Mouse (Mus musculus): Measurements from ENCODE around the gene Naa38. TPM values are rescaled to one million over a fixed set of nuclear protein-coding genes. Genes with fewer than 3 reads are reported as not detected.
"Not testable (repeated sequence)": the region's sequence is repeated elsewhere in the genome, so short reads cannot be mapped to it uniquely, and the experiment has no call there.

The Naa38 gene
- total RNA-seq, 2 experiments from 2014 or later: 63.8 to 76.3 TPM

DNA sequence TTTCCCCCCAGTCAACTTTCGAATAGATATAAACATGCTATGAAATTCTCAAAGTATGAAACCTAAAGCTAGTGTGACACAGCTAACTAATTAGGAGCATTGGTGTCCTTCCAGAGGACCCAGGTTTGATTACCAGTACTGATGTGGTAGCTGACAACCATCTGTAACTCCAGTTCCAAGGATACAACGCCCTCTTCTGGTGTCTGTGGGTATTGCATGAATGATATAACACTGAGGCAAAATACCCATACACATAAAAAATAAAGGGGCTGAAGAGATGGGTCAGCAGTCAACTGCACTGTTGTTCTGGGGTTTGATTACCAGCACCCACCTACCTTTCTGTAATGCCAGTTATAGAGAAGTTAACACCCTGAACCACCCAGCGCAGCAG lies 22.5 kb upstream of the Naa38 start:
- no peak for DNase-seq (ENCODE audit: low spot score in 2 of 2)

DNA sequence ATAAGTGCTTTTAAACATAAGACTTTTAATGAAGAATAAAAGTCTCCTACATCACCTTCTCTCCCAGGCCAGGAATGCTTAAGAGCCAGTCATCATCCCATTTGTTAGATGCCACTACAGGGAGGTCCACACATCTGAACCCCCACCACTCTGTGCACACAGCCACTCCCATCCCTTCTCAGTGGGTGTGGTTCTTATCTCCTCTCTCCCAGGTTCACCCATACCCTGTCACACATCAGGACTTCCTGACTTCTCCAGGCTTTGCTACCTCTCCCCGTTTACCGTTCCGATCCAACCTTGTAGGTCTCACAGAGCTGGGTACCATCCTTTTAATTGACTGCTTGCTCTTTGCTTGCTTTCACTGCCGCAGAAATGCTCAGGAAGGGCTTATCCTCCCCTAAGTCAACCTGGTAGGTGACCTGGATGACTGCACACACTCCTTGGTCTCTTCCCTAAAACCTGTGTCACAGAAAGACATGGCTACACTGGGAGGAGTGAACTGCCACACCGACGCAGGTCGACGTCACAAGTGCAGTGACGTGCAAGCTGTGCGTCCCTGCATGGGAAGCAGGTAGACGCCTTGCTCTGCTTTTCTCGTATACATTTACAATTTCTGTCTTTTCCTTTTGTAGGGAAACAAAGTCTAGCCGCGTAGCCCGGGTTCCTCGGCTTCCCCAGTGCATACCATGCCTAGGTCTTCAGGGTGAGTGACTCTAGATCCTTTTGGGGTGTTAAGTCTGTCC lies 21.9 kb upstream of the Naa38 start:
- no peak for DNase-seq (ENCODE audit: low spot score in 2 of 2)

DNA sequence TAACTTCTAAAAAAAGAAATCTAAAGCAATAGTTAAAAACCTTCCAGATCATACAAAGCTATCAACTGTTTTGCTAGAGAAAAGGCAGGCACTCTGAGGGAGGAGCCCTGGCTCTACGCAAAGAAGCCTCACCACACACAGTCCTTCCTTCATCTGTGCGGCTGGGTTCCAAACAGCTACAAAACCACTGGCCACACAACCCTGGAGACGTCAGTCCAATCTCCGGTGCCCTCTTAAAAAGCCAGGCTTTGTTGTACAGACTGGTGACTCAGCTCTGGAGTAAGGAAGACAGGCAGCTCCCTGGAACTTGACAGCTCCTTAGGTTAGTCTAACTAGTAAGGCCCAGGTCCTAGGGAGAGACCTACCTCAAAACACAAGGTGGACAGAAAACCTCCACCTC lies 19.6 kb upstream of the Naa38 start:
- no peak for DNase-seq (ENCODE audit: low spot score in 2 of 2)

DNA sequence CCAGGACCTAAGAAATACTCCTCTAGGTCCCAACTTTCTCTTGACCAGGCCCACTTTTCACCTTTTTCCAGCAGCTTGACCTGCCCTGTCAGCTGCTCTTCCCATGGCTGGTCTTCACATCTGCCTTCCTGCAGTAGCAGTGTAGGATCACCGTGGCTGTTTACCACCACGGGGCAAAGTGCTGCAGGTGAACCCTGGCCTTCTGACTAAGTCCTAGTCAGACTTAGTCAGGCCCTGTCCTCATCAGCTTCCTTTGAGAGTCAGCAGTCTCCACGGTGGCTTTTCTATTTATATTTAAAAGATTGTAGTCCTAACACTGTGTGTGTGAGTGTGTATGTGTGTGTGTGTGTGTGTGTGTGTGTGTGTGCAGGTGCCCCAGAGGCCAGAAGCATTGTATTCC lies 17.5 kb upstream of the Naa38 start:
- no peak for DNase-seq (ENCODE audit: low spot score in 2 of 2)

DNA sequence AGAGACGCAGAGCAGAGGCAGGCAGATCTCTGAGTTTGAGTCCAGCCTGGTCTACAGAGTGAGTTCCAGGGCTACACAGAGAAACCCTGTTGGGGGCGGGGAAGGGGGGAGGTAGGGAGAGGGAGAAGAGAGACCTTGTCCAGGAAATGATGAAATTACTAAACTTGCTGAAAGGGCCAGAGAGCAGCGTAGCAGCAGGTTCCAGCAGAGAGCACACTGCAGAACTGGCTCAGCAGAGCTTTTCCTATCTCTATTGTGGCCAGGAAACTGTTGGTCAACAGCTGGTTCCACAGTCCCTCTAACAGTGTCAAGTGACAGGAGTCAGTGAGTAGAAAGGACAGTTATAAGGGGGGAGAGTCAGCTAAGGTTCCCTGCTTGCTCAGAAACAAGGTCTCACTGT lies 15.7 kb upstream of the Naa38 start:
- no peak for DNase-seq (ENCODE audit: low spot score in 2 of 2)

DNA sequence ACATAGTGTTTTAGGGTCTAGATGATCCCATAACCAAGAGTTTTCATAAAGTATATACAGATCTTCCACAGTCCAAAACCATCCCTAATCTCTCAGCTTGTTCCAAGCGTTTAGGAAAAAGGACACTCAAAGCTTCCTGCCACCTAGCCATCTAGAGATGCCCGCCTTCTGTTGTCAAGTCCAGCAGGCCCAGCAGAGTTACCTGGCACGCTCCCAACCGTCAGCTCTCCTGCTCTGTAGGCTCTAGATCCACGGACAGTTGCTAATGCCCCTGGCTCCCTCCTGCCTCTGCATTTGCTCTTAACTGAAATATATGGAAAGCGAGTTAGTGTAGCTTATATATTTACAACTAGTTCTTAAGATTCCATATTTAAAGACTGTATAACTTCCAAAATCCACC lies 13.9 kb upstream of the Naa38 start:
- peak in 1 of 2 experiments; percentile 23 for DNase-seq (ENCODE audit: low spot score in 2 of 2)

DNA sequence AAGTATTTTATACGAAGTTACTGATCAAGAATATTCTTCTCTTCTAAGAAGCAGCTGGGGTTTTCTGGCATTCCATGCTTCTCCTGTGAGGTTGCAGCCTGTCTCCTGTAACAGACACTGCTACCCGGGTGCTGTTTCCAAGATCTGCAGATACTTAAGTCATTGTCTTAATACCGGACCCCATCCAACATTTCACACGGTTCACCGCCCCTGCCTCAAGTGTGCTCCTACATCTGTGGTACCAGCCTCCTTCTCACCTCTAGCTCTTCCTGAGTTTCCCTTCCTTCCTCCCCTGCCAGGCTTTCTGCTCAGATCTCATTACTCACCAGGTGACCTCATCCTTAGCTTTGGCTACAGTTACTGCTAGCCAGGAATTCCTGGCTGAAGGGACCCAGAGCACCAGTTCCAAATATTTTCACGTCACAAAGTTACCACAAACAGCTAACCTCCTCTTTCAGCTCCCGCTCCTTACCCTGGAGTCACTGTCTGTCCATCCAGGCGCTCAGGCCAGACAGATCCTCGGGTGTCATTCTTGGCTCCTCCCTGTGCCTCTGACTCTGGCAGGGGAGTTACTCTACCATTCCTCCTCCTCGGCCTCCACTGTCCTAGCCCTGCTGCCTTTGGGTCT lies 12.7 kb upstream of the Naa38 start:
- peak in 1 of 2 experiments; percentile 15 for DNase-seq (ENCODE audit: low spot score in 2 of 2)

DNA sequence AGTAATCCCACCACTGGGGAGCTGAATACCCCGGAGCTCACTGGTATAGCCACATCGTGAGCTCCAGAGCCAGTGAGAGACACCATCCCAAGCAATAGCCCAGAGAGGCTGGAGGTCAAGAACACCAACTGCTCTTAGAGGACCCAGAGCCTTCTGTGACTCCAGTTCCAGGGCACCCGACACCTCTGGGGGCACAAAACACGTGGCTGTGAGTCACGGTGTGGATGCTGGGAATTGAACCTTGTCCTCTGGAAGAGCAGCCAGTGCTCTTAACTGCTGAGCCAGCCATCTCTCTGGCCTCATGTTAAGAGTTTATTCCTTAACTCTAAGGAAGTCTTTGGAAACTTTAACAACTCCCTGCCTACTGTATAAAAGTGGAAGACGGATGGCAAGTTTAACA lies 10.3 kb upstream of the Naa38 start:
- DNase-seq (ENCODE audit: low spot score in 2 of 2): no peak

DNA sequence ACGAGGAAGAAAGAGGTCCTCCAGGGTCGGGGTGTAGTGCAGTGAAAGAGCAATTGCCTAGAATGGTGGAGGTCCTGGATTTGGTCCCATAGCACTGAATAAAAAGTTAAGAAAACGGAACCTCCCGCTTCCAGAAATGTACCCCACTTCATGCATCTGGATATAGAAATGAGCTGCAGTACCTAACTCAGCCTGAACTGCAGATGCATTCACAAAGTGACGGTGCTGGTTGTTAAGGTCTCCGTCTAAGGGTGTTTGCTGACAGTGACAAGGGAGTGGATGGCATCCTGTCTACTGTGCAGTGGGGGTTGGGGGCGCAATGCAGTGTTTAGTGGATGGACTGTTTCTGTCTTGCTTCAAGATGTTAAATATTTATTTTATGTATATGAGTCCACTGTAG lies 8.5 kb upstream of the Naa38 start:
- no peak for DNase-seq (ENCODE audit: low spot score in 2 of 2)

DNA sequence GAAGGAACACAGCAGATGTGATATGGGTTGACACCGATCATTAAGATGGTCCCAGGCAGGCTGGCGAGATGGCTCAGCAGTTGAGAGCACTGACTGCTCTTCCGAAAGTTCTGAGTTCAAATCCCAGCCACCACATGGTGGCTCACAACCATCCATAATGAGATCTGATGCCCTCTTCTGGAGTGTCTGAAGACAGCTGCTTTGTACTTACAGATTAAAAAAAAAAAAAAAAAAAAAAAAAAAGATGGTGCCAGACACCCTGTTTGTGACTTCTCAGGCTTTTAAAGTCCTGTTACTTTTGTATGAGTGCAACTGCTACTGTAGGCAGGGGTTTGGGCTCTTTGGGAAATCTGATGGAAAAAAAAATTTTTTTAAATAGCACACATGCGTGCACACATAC lies 6.6 kb upstream of the Naa38 start:
- no peak for DNase-seq (ENCODE audit: low spot score in 2 of 2)

DNA sequence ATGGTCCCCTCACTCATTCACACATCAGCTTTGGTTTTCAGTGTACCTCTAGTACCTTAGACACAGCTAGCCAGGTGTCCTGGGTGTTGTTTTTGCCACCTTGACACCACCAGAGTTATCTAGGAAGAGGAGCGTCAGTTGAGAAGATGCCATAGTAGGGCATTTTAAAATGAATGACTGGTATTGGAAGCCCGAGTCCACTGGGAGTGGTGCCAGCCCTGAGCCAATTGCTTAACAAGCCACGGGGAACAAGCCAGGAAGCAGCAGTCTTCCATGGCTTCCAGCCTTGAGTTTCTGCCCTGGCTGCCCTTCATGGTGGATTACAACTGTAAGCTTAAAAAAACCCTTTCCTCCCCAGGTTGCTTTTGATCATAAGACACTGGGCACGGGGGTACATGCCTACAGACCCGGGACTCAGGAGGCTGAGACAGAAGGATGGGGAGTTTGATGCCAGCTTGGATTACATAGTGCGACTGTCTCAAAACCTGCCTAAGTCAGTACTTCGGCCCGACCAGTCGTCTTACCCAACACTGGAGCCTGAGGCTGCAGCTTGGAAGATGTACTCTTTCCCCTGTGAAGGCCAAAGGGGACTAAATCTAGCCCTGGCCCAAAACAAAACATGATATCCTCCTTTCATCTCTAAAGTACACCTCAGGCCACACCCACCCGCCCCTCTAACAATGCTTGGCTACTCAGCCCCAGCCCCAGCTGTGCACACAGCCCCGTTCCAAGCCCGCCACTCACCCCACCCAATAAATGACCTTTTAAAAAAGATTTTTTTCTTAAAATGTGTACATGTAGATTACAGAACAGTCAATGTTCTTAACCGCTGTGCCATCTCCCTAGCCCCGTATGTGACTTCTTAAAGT lies 5.5 kb upstream of the Naa38 start:
- DNase-seq (ENCODE audit: low spot score in 2 of 2): peak in 1 of 2 experiments; percentile 36

DNA sequence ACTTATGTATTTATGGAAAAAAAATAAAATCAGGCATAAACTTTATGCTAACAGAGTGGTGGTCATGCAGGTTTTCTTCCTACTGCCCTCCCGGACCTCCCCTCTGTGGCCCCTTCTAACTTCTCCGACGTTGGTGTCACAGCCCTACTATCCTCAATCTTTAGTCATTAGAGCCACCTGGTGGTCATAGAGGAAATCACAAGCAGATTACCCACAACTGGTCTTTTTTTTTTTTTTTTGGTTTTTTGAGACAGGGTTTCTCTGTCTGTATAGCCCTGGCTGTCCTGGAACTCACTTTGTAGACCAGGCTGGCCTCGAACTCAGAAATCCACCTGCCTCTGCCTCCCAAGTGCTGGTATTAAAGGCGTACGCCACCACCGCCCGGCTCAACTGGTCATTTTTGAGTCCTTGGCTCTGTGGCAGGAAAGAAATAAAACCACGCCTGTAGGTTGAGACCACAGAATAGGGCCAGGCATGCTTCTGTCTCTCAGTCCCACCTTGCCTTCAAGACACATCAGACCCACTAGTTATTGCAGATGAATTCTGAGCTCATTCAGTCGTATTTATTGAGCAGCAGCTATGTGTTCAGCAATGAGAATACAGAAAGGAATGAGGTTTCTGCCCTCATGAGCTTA lies 4.8 kb upstream of the Naa38 start:
- peak in 1 of 2 experiments; percentile 76 for DNase-seq (ENCODE audit: low spot score in 2 of 2)

DNA sequence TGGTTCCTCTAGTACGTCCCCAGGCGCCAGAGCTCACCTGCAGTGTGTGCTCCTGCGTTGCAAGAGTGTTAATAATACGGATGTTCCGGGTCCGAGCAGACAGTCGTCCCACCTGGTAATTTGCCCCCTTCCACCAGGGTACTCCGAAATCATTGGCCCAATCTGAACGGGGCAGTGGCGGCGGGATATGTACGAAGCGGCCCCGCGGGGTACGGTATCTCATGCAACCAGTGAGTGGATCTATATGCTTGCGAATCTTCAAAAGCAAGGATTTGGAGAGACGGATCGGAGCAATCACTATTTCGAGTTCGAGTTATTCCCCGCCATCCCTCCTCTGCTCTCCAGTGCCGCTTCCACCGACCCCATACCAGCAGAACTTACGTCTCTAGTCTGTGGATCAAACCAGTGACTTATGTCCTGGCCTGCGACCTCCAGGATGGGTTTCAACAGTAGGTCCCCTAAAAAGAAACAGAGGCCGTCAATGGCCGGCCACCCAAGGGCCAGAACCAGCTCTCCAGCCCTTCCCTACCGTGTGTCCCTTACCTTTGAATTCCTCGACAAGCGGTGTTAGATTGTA lies 608 bp upstream of the Naa38 start:
- DNase-seq (ENCODE audit: low spot score in 2 of 2): not testable (repeated sequence)

DNA sequence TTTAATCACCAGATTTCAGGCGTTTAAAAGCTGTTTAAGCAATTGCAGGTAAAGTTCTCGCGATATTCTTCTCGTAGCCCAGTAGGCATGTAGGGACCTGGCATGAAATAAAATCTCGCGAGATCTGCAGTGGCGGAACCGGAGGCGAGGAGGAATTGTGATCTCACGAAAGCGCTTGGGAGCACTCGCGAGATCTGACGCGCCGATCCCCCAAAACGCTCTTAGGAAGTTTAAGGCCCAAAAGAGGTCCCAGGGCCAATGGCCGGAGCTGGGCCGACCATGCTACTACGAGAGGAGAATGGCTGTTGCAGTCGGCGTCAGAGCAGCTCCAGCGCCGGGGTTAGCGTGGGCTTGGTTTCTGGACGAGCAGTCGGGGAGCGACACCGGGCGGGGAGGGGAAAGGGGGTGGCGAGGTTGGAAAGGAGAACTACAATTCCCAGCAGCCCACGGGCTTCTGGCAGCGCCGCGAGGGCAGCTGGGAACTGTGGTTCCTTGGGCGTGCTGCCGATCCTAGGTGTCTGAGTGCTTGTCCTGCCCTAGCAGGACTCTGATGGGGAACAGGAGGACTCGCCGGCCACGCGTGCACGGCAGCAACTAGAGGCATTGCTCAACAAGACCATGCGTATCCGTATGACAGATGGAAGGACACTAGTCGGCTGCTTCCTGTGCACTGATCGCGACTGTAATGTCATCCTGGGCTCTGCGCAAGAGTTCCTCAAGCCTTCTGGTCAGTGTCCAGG lies 517 bp downstream of the Naa38 start:
- peak; percentile 86 to 95 for DNase-seq (ENCODE audit: low spot score in 2 of 2)

DNA sequence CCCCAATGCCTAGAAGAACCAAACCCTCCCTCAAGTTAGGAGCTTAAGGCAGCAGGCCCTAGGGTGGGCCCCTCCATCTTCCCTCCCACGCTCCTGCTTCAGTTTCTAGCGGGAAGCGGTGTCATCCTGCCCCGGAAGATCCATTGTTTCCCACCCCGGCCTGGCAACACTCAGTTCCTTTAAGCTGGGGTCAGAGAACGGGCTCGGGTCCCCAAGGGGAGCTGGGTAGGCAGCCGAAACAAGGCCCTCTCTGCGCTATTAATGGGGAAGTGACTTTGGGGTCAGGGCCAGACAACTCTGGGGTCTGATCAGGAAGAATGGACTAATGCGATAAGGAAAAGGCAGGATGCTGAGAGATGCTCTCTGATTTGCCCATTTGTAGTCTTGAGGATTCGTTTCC lies 1.5 kb downstream of the Naa38 start:
- DNase-seq (ENCODE audit: low spot score in 2 of 2): peak in 1 of 2 experiments; percentile 38

DNA sequence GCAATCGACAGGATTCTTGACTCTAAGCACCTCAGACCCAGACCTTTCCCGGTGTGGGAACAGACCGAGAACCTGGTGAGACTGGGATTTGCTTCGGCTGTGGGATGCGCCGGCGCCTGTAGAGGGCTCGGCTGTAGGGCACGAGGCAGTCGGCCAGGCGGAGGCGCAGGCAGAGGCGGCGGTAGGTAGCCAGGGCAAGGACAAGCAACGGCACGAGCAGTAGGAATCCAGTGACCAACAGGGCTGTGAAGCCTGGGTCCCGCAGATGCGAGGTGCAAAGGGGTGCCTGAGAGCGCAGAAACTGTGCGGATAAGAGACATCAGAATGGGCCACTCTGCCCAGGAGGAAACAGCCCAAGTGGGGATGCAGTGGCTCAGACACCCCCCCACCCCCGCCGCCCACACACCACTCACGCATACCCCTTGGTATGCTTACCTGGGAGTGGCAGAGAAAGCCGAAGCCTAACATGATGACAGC lies 2.3 kb downstream of the Naa38 start:
- peak in 1 of 2 experiments; percentile 27 for DNase-seq (ENCODE audit: low spot score in 2 of 2)

DNA sequence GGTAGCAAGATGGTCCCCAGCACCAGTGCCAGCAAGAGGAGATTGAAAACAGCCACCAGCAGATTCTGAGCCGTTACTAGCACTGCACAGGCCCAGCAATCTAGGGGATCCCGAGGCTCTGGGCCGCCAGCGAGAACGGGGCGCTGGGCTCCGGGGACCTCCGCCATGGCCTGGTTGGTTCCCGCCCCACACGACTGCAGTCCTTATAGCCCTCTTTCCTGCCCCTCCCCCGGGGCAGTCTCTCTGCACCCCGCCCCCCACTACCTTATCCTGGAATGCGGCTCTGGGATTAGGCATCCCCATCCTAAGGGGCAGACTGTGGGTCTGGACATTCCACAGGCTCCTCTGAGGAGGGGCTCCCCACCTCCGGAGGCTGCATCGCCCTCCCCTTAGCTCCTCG lies 2.8 kb downstream of the Naa38 start, which contains the start of gene Tmem88:
Tmem88 (minus strand) TSS at position 176 of the 400 bp plus-strand sequence.
- peak in 1 of 2 experiments; percentile 24 for DNase-seq (ENCODE audit: low spot score in 2 of 2)

DNA sequence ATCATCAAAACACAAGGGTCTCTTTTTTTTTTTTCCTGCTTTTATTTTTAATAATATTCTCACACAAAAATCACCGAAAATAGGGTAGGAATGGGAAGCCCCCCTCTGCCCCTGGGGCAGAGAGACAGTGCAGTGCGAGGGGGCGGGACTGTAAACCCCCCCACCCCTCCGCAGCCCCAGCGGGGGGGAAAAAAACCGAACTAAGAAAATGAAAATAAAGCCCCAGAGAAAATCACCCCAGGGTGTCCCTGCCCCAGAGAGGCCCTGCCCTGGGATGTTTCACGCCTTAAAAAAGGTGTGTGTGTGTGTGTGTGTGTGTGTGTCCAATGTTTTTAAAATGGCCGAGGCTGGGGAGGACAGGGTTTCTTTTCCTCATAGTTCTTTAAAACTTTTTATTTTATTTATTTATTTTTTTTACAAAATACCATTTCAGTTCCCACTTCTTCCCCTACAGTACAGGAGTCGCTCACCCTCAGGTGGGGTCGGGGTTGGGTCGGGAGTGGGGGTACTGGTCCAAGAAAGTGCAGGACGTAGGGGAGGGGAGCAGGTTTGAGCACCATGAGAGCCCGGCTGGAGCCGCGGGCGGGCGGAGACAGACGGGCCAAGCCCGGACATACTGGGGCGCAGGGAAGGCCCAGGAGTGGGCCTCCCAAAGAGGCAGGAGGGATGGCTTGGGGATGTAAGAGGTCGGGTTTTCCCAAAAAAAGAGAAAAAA lies 3.4 kb downstream of the Naa38 start:
- peak in 1 of 2 experiments; percentile 19 for DNase-seq (ENCODE audit: low spot score in 2 of 2)

Data from gastrocnemius, postnatal 4 days (tissue).